Mouse (Mus musculus): ENCODE data around the gene Ptprk. TPM values are rescaled to one million over a fixed set of nuclear protein-coding genes. Genes with fewer than 3 reads are reported as not detected.

The Ptprk gene
- polyA plus RNA-seq, 1 experiment = 1.3 TPM

DNA sequence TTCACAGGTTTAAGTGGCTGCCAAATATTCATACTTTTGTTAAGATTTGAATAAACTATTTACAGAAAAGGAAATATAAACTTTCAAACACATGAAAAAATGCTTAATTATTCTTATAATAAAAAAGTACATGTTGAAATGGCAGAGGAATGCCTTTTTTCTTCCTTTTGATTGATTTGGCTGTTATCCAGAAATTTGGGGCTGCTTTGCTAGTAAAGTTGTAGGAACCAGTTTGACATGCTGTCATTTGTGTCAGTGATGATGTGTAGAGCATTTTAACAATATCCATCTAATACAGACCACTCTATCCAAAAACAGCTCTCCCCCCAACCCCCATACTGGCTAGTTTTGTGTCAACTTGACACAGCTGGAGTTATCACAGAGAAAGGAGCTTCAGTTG lies 86.7 kb downstream of the Ptprk start:
- Histone ChIP-seq H3K36me3 (ENCODE audit: control insufficient read depth, insufficient read depth, low read length) (no peaks in the 10 kb centered on the region), H3K4me3 (ENCODE audit: control insufficient read depth, low read depth, low read length) (no peak overlapping the region), H3K4me1 (ENCODE audit: control insufficient read depth, insufficient read depth, low read length) (no peaks in the 10 kb centered on the region), H3K27me3 (ENCODE audit: control insufficient read depth, insufficient read depth, low read length) (no peaks in the 10 kb centered on the region), H3K27ac (ENCODE audit: control insufficient read depth, insufficient read depth, low read depth, low read length) (no peak overlapping the region)
- TF ChIP-seq POLR2A (IDR thresholded peaks at IDR 0.05; ENCODE audit: control insufficient read depth, low read depth, low read length) (no peak), CTCF (IDR thresholded peaks at IDR 0.05; ENCODE audit: control insufficient read depth, insufficient read depth, insufficient replicate concordance, low read depth, low read length) (no peak)

DNA sequence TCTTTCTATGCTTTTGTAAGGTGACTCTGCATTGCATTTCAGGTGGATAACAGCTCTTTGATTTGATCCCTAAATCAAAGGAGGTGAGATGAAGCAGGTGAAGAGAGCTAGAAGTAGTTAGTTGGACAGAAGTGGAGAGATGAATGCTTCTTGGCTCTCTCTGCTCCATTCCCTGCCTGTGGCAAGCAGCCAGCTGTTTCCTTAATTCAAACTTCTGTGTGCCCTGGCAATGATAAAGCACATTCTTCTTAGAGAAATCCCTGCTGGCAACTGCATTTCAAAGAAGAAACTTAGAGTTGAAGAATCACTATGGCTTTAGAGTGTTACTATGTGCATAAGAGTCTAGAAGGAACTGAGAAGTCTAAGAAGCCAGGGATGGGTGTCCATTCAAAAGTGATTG lies 89.6 kb downstream of the Ptprk start:
- Histone ChIP-seq H3K27ac (ENCODE audit: control insufficient read depth, insufficient read depth, low read depth, low read length) (no peak overlapping the region), H3K27me3 (ENCODE audit: control insufficient read depth, insufficient read depth, low read length) (no peaks in the 10 kb centered on the region), H3K4me3 (ENCODE audit: control insufficient read depth, low read depth, low read length) (no peak overlapping the region), H3K36me3 (ENCODE audit: control insufficient read depth, insufficient read depth, low read length) (no peaks in the 10 kb centered on the region), H3K4me1 (ENCODE audit: control insufficient read depth, insufficient read depth, low read length) (no peaks in the 10 kb centered on the region)
- TF ChIP-seq CTCF (IDR thresholded peaks at IDR 0.05; ENCODE audit: control insufficient read depth, insufficient read depth, insufficient replicate concordance, low read depth, low read length) (no peak), POLR2A (IDR thresholded peaks at IDR 0.05; ENCODE audit: control insufficient read depth, low read depth, low read length) (no peak)

DNA sequence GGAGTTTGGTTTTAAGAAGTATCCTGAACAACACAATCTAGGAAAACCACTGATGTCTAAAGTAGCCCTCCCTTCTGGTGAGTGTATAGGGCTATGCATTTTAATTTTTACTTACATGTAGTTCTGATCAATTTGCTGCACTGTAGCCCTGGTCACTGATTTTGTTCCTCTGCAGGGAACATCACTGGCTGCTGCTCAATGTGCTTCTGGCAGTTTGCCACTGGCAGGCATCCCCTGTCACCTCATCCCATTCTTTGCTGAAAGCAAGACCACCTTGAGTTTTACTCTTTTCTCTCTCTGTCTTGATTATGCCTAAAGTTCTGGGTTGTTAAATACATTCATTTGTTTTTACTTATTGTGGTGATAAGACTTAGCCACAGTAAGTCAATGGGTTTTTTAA lies 90.1 kb downstream of the Ptprk start:
- Histone ChIP-seq H3K27me3 (ENCODE audit: control insufficient read depth, insufficient read depth, low read length) (no peaks in the 10 kb centered on the region), H3K36me3 (ENCODE audit: control insufficient read depth, insufficient read depth, low read length) (no peaks in the 10 kb centered on the region), H3K27ac (ENCODE audit: control insufficient read depth, insufficient read depth, low read depth, low read length) (no peak overlapping the region), H3K4me1 (ENCODE audit: control insufficient read depth, insufficient read depth, low read length) (no peaks in the 10 kb centered on the region), H3K4me3 (ENCODE audit: control insufficient read depth, low read depth, low read length) (no peak overlapping the region)
- no peak for TF ChIP-seq CTCF (IDR thresholded peaks at IDR 0.05; ENCODE audit: control insufficient read depth, insufficient read depth, insufficient replicate concordance, low read depth, low read length)
- TF ChIP-seq POLR2A (IDR thresholded peaks at IDR 0.05; ENCODE audit: control insufficient read depth, low read depth, low read length) = no peak

DNA sequence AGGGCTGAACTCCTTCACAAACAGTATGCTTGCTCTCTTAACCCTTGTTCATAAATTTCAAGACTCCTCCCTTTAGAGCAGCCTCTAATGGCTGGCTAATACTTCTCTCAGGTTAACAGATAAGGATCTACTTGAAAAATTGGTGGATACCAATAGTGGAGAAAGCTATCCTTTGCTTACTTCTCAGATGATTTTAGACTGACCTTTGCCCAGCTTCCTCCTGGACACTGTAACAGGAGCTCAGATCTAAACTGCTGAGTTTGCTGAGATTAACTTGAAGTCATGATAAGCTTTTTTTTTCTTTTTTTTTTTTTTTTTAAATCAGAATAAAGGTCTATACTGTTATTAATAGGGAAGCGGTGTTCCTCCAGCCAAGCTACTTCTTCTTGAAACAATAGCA lies 92.0 kb downstream of the Ptprk start:
- no peak for TF ChIP-seq CTCF (IDR thresholded peaks at IDR 0.05; ENCODE audit: control insufficient read depth, insufficient read depth, insufficient replicate concordance, low read depth, low read length)
- no peak for TF ChIP-seq POLR2A (IDR thresholded peaks at IDR 0.05; ENCODE audit: control insufficient read depth, low read depth, low read length)
- no peak overlapping the region for H3K4me3 ChIP-seq (ENCODE audit: control insufficient read depth, low read depth, low read length)
- no peaks in the 10 kb centered on the region for H3K36me3 ChIP-seq (ENCODE audit: control insufficient read depth, insufficient read depth, low read length)
- H3K4me1 ChIP-seq (ENCODE audit: control insufficient read depth, insufficient read depth, low read length) = no peaks in the 10 kb centered on the region
- H3K27me3 ChIP-seq (ENCODE audit: control insufficient read depth, insufficient read depth, low read length) = no peaks in the 10 kb centered on the region
- H3K27ac ChIP-seq (ENCODE audit: control insufficient read depth, insufficient read depth, low read depth, low read length) = no peak overlapping the region

DNA sequence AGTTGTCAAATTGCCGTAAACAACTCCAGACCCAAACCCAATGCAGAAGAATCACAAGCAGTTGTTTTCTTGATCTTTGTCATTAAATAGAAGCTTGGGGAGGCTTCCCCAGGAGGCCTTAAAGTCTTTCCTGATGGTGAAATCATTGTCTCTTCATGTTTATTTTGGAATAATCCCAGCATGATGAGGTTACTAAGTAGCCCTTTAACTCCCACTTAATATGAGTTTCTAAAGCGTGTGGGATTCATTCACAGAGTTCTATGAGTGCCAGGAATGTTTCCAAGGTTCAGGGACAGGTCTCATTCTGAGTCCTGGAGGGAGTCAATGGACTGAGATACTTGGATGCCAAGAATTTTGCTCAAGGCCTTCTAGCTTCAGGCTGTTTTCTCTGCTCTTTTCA lies 92.5 kb downstream of the Ptprk start:
- Histone ChIP-seq H3K36me3 (ENCODE audit: control insufficient read depth, insufficient read depth, low read length) (no peaks in the 10 kb centered on the region), H3K4me1 (ENCODE audit: control insufficient read depth, insufficient read depth, low read length) (no peaks in the 10 kb centered on the region), H3K27ac (ENCODE audit: control insufficient read depth, insufficient read depth, low read depth, low read length) (no peak overlapping the region), H3K4me3 (ENCODE audit: control insufficient read depth, low read depth, low read length) (no peak overlapping the region), H3K27me3 (ENCODE audit: control insufficient read depth, insufficient read depth, low read length) (no peaks in the 10 kb centered on the region)
- TF ChIP-seq CTCF (IDR thresholded peaks at IDR 0.05; ENCODE audit: control insufficient read depth, insufficient read depth, insufficient replicate concordance, low read depth, low read length) = no peak
- no peak for TF ChIP-seq POLR2A (IDR thresholded peaks at IDR 0.05; ENCODE audit: control insufficient read depth, low read depth, low read length)

DNA sequence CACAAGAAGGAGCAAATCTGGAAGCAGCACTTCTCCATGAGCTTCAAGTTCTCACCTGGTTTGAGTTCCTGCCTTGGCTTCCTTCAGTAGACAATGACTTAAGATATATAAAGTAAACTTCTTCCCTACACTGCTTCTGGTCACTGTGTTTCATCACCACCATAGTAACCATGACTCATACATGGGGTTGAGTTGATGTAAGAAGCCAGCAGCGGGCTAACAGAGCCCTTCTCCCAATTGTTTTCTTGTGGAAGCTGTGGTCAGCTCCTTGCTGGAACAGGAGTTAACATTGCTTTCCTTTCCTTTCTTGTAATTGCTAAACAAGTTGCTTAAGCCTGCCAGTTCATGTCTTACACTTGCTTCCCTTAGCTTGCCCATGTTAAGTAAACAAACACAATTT lies 96.6 kb downstream of the Ptprk start:
- no peak for TF ChIP-seq CTCF (IDR thresholded peaks at IDR 0.05; ENCODE audit: control insufficient read depth, insufficient read depth, insufficient replicate concordance, low read depth, low read length)
- no peak for TF ChIP-seq POLR2A (IDR thresholded peaks at IDR 0.05; ENCODE audit: control insufficient read depth, low read depth, low read length)
- H3K4me3 ChIP-seq (ENCODE audit: control insufficient read depth, low read depth, low read length) = no peak overlapping the region
- no peaks in the 10 kb centered on the region for H3K27me3 ChIP-seq (ENCODE audit: control insufficient read depth, insufficient read depth, low read length)
- no peak overlapping the region for H3K27ac ChIP-seq (ENCODE audit: control insufficient read depth, insufficient read depth, low read depth, low read length)
- H3K4me1 ChIP-seq (ENCODE audit: control insufficient read depth, insufficient read depth, low read length) = no peaks in the 10 kb centered on the region
- no peaks in the 10 kb centered on the region for H3K36me3 ChIP-seq (ENCODE audit: control insufficient read depth, insufficient read depth, low read length)

DNA sequence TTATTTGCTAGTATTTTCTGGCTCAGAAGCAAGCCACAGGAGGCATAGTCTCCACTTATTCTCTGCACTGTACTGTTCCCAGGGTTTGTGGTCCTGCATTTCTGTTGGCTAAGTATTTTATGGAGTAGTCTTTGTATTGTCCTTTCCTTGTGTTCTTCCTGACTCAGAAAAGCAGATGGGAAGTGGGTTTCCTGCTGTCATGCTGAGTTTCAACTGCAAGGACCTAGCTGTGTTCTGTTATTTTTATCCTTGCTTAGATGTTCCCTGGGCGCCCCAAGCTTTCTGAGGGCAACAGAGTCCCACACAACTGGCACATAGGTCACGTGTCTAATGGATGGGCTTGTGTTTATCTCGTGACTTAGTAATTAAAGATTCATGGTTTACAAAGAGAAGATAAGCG lies 104.3 kb downstream of the Ptprk start:
- H3K4me3 ChIP-seq (ENCODE audit: control insufficient read depth, low read depth, low read length) = no peak overlapping the region

DNA sequence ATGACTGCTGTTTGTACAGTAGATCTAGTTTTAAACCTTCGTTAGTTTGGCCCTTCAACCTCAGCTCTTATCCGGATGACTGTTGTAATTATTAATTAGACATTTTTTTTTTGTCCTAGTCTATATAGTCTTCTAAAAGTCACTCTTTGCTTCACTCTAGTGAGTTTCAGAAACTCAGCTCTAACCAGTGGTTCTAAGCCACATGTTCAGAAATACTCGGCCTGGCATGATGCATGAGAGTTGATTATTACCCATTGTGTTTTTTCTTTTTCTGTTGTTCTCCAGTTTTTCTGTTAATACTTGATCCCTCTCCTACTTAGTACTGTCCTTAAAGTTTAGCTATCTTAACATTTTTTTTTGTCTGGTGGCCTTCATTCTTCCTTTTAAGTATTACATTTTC lies 107.5 kb downstream of the Ptprk start:
- Histone ChIP-seq H3K36me3 (ENCODE audit: control insufficient read depth, insufficient read depth, low read length) (no peaks in the 10 kb centered on the region), H3K4me1 (ENCODE audit: control insufficient read depth, insufficient read depth, low read length) (no peaks in the 10 kb centered on the region), H3K27ac (ENCODE audit: control insufficient read depth, insufficient read depth, low read depth, low read length) (no peak overlapping the region), H3K27me3 (ENCODE audit: control insufficient read depth, insufficient read depth, low read length) (no peaks in the 10 kb centered on the region), H3K4me3 (ENCODE audit: control insufficient read depth, low read depth, low read length) (no peak overlapping the region)
- TF ChIP-seq POLR2A (IDR thresholded peaks at IDR 0.05; ENCODE audit: control insufficient read depth, low read depth, low read length) (no peak), CTCF (IDR thresholded peaks at IDR 0.05; ENCODE audit: control insufficient read depth, insufficient read depth, insufficient replicate concordance, low read depth, low read length) (no peak)

More for the DNA sequence above, 104.3 kb downstream of the Ptprk start:
- TF ChIP-seq CTCF (IDR thresholded peaks at IDR 0.05; ENCODE audit: control insufficient read depth, insufficient read depth, insufficient replicate concordance, low read depth, low read length) (no peak), POLR2A (IDR thresholded peaks at IDR 0.05; ENCODE audit: control insufficient read depth, low read depth, low read length) (no peak)
- Histone ChIP-seq H3K27ac (ENCODE audit: control insufficient read depth, insufficient read depth, low read depth, low read length) (no peak overlapping the region), H3K36me3 (ENCODE audit: control insufficient read depth, insufficient read depth, low read length) (no peaks in the 10 kb centered on the region), H3K27me3 (ENCODE audit: control insufficient read depth, insufficient read depth, low read length) (no peaks in the 10 kb centered on the region), H3K4me1 (ENCODE audit: control insufficient read depth, insufficient read depth, low read length) (no peaks in the 10 kb centered on the region)
